Mouse (Mus musculus): Measurements from ENCODE around the gene Dlx5. TPM values are rescaled to one million over a fixed set of nuclear protein-coding genes. Genes with fewer than 3 reads are reported as not detected.

The Dlx5 gene
- total RNA-seq, 2 experiments from 2014 or later, result 6.1 TPM

Other genes starting within 250 kb of the Dlx5 start
- gene Dlx6, start 18.8 kb downstream of the Dlx5 start, total RNA-seq (2021), result 1 to 10 TPM; 7.5 to 9.1 TPM
- 1 to 10 TPM; 6.5 to 6.6 TPM for gene Sdhaf3, start 73.9 kb upstream of the Dlx5 start, total RNA-seq (2021)

All from layer of hippocampus, adult 18-20 months (tissue).